Mouse (Mus musculus): ENCODE data around the gene Tox4. TPM values are rescaled to one million over a fixed set of nuclear protein-coding genes. Genes with fewer than 3 reads are reported as not detected.
A peak's percentile ranks its signal among the peaks of the same experiment; 100 is the strongest.

The Tox4 gene
- total RNA-seq, 2 experiments from 2014 or later: 48.0 to 56.4 TPM

- intact Hi-C loops (cut with DNase I): no loop called here
- no peak for DNase-seq
Measured at GRCm38 (mm10) chr14:52310906-52311305, 32.0 kb downstream of the Tox4 start.

- intact Hi-C loops (cut with DNase I): no loop called here
Measured at GRCm38 (mm10) chr14:52313931-52314807, 35.2 kb downstream of the Tox4 start.

GRCm38 (mm10) chr14:52314808-52315150, 35.8 kb downstream of the Tox4 start:
- DNase-seq: no peak
- intact Hi-C loops (cut with DNase I): no loop called here

More at GRCm38 (mm10) chr14:52313931-52314807, 35.2 kb downstream of the Tox4 start:
- DNase-seq: no peak

GRCm38 (mm10) chr14:52315283-52315780, 36.4 kb downstream of the Tox4 start:
- no peak for DNase-seq

GRCm38 (mm10) chr14:52315792-52316440, 37.0 kb downstream of the Tox4 start:
- intact Hi-C loops (cut with DNase I): no loop called here
- DNase-seq: peak; percentile 81

More at GRCm38 (mm10) chr14:52315283-52315780, 36.4 kb downstream of the Tox4 start:
- intact Hi-C loops (cut with DNase I): no loop called here

GRCm38 (mm10) chr14:52316441-52317225, 37.7 kb downstream of the Tox4 start:
- no peak for DNase-seq
- intact Hi-C loops (cut with DNase I): no loop called here

GRCm38 (mm10) chr14:52319361-52319760, 40.4 kb downstream of the Tox4 start:
- DNase-seq: peak; percentile 24
- intact Hi-C loops (cut with DNase I): no loop called here

- intact Hi-C loops (cut with DNase I): no loop called here
- DNase-seq: no peak
Measured at GRCm38 (mm10) chr14:52325890-52326289, 46.9 kb downstream of the Tox4 start.

GRCm38 (mm10) chr14:52327375-52327901, 48.5 kb downstream of the Tox4 start:
- intact Hi-C loops (cut with DNase I): no loop called here
- DNase-seq: no peak

- no peak for DNase-seq
- intact Hi-C loops (cut with DNase I): no loop called here
Measured at GRCm38 (mm10) chr14:52327910-52328812, 49.2 kb downstream of the Tox4 start, which contains the start of gene Sall2. Sall2 (minus strand) TSS chr14:52328762.

GRCm38 (mm10) chr14:52331069-52331750, 52.3 kb downstream of the Tox4 start:
- intact Hi-C loops (cut with DNase I): no loop called here
- DNase-seq: no peak

- no peak for DNase-seq
- intact Hi-C loops (cut with DNase I): no loop called here
Measured at GRCm38 (mm10) chr14:52332171-52332570, 53.2 kb downstream of the Tox4 start.

- peak; percentile 53 for DNase-seq
- intact Hi-C loops (cut with DNase I): loop anchor here (5.0 kb wide), 1 partner anchor 42 kb away; no protein-coding TSS in a partner anchor
Measured at GRCm38 (mm10) chr14:52338751-52339511, 60.0 kb downstream of the Tox4 start.

GRCm38 (mm10) chr14:52339512-52339852, 60.5 kb downstream of the Tox4 start:
- no peak for DNase-seq
- intact Hi-C loops (cut with DNase I): loop anchor here (5.0 kb wide), 1 partner anchor 42 kb away; no protein-coding TSS in a partner anchor

All from left cerebral cortex, postnatal 4 days (tissue).